Mouse (Mus musculus): ENCODE data around the gene BC004004. TPM values are rescaled to one million over a fixed set of nuclear protein-coding genes. Genes with fewer than 3 reads are reported as not detected.
"Not testable (repeated sequence)": the region's sequence is repeated elsewhere in the genome, so short reads cannot be mapped to it uniquely, and the experiment has no call there.

Gene BC004004
- total and polyA plus RNA-seq, 3 experiments, result 81.8 to 86.3 TPM; not detected in 1

DNA sequence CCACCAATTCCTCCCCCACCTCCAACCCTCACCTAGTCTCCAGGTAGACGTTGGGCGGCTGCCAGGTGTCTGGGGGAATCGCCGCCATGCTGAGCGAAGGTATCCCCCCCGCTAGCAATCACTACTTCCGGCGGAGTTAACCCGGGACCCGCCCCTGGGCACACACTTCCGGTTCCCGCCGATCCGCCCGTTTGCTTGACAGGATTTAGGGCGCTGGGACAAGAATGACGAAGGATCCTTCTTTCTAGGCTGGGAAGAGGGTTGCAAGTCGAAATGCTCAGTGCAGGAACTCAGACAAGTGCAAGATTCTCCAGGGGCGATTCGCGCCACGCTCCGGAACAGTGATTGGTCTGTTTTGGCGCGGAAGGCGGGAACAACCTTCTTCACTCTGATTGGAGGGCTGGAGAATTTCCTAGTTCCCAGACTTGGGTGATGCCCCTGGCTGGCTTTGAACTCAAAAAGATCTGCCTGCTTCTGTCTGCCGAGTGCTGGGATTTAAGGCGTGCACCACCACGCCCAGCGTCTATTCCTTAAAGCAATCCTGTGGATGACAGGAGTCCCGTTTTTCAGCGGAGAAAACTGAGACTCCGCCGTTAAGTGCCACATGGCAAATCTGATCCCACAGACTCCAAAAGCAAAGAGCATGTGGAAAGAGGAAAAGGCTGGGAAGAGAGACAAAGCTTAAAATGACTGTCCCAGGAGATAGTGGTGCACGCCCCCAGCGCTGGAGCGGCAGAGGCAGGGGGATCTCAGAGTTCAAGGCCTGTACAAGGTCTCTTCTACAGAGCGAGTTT is 4.6 kb upstream of the BC004004 start, which contains the start of gene Ppil1 (continued):
- TF ChIP-seq USF1 (IDR thresholded peaks at IDR 0.05; ENCODE audit: low read depth, low read length), result no peak
- no peak for TF ChIP-seq TCF12 (IDR thresholded peaks at IDR 0.05; ENCODE audit: low read depth, low read length)
- no peak for TF ChIP-seq ZNF384 (IDR thresholded peaks at IDR 0.05; ENCODE audit: low read depth, low read length)
- peak; percentile 67 for TF ChIP-seq HCFC1 (IDR thresholded peaks at IDR 0.05; ENCODE audit: low read depth, low read length)
- peak; percentile 86 for TF ChIP-seq MXI1 (IDR thresholded peaks at IDR 0.05; ENCODE audit: low read depth, low read length)
- TF ChIP-seq RAD21 (IDR thresholded peaks at IDR 0.05; ENCODE audit: low read depth, low read length), result no peak
- no peak for TF ChIP-seq GABPA (IDR thresholded peaks at IDR 0.05; ENCODE audit: low read depth, low read length)
- TF ChIP-seq MAZ (IDR thresholded peaks at IDR 0.05; ENCODE audit: low read depth, low read length), result no peak
- no peak for TF ChIP-seq EP300 (IDR thresholded peaks at IDR 0.05; ENCODE audit: low read depth in 1 of 2, low read length in 2 of 2)
- TF ChIP-seq NRF1 (IDR thresholded peaks at IDR 0.05; ENCODE audit: insufficient read depth, low read depth, low read length, poor library complexity, severe bottlenecking), result no peak
- peak; percentile 99 for TF ChIP-seq E2F4 (IDR thresholded peaks at IDR 0.05; ENCODE audit: borderline replicate concordance, low read depth, low read length)

DNA sequence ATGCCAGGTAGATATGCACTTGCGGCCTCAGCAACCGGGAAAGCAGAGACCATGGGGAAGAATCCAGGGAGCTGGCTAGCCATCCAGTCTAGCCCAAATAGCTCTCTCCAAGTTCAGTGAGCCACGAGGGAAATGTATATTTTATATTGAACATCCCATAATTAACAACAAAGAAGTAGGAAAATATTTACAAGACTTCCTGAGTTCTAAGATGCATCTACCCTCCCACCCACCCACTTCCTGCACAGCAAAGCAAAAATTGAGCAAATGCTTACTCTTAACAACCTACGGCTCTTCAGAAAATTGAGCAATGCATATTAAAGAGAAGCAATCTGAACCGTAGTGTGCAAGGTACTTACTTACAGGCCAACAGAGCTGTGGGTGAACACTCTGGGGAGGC is 3.8 kb upstream of the BC004004 start:
- no peaks in the 10 kb centered on the region for H3K9me3 ChIP-seq (replicated peaks; ENCODE audit: insufficient read depth, low read length)
- TF ChIP-seq TBP (IDR thresholded peaks at IDR 0.05; ENCODE audit: low read depth, low read length) (0 out of 2 replicates have a peak, but pooled peaks have one; percentile 50), TCF12 (IDR thresholded peaks at IDR 0.05; ENCODE audit: low read depth, low read length) (no peak), ELF1 (IDR thresholded peaks at IDR 0.05; ENCODE audit: low read depth, low read length) (no peak), SIN3A (IDR thresholded peaks at IDR 0.05; ENCODE audit: low read length) (peak; percentile 32; the same call in 1 of the 2 replicates), CHD1 (IDR thresholded peaks at IDR 0.05; ENCODE audit: low read depth, low read length) (0 out of 2 replicates have a peak, but pooled peaks have one; percentile 63)
- peak overlapping the region; percentile 36 to 81 for H3K4me3 ChIP-seq (ENCODE audit: control insufficient read depth in 1 of 2, insufficient read depth in 1 of 2, low read depth in 2 of 2, low read length in 2 of 2)
- no peaks in the 10 kb centered on the region for H3K27me3 ChIP-seq (ENCODE audit: control insufficient read depth in 1 of 2, insufficient read depth in 2 of 2, low read length in 2 of 2)
- peaks cover 0 to 25% of the 10 kb centered on the region in 2 experiments; a peak in 2 of 4 replicates for H3K36me3 ChIP-seq (ENCODE audit: control insufficient read depth in 1 of 2, insufficient read depth in 2 of 2, low read length in 2 of 2)
- H3K27ac ChIP-seq (ENCODE audit: control insufficient read depth, low read depth, low read length), result peak overlapping the region; percentile 100
- peaks cover 52% of the 10 kb centered on the region for H3K79me2 ChIP-seq (ENCODE audit: control insufficient read depth, insufficient read depth, low read length, poor library complexity)
- peak; percentile 51 for DNase-seq (ENCODE audit: low read depth, low spot score)
- peaks cover 0 to 36% of the 10 kb centered on the region in 2 experiments; a peak in 3 of 4 replicates for H3K4me1 ChIP-seq (ENCODE audit: control insufficient read depth in 1 of 2, insufficient read depth in 2 of 2, low read length in 2 of 2)
- H3K9ac ChIP-seq (ENCODE audit: control insufficient read depth, low read depth, low read length, poor library complexity, severe bottlenecking), result peak overlapping the region; percentile 96

DNA sequence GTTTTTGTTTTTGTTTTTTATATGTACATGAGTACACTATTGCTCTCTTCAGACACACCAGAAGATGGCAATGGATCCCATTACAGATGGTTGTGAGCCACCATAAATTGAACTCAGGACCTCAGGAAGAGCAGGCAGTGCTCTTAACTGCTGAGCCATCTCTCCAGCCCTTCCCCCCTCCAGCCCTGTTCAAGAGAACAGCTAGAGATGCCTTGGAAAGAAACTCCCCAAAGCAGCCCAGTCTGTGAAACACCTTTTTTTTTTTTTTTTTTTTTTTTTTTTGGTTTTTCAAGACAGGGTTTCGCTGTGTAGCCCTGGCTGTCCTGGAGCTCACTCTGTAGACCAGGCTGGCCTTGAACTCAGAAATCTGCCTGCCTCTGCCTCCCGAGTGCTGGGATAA is 1.5 kb upstream of the BC004004 start:
- not testable (repeated sequence) for H3K27me3 ChIP-seq (ENCODE audit: control insufficient read depth in 1 of 2, insufficient read depth in 2 of 2, low read length in 2 of 2); H3K9ac ChIP-seq (ENCODE audit: control insufficient read depth, low read depth, low read length, poor library complexity, severe bottlenecking); H3K4me3 ChIP-seq (ENCODE audit: control insufficient read depth in 1 of 2, insufficient read depth in 1 of 2, low read depth in 2 of 2, low read length in 2 of 2); H3K27ac ChIP-seq (ENCODE audit: control insufficient read depth, low read depth, low read length); H3K9me3 ChIP-seq (replicated peaks; ENCODE audit: insufficient read depth, low read length)
- DNase-seq (ENCODE audit: low read depth, low spot score), result peak; percentile 69
- peaks cover 0 to 27% of the 10 kb centered on the region in 2 experiments; a peak in 2 of 4 replicates for H3K36me3 ChIP-seq (ENCODE audit: control insufficient read depth in 1 of 2, insufficient read depth in 2 of 2, low read length in 2 of 2)
- TF ChIP-seq ZNF384 (IDR thresholded peaks at IDR 0.05; ENCODE audit: low read depth, low read length), result peak; percentile 67
- H3K79me2 ChIP-seq (ENCODE audit: control insufficient read depth, insufficient read depth, low read length, poor library complexity), result peaks cover 40% of the 10 kb centered on the region
- peaks cover 0 to 32% of the 10 kb centered on the region in 2 experiments; a peak in 3 of 4 replicates for H3K4me1 ChIP-seq (ENCODE audit: control insufficient read depth in 1 of 2, insufficient read depth in 2 of 2, low read length in 2 of 2)

Data from MEL (cell line).